In genomic region chr6:88788219-88788618, GRCm38 (mm10) we compare ENCODE assay signal across 10 mouse cellular contexts. TPM values are rescaled to one million over a fixed set of nuclear protein-coding genes. Genes with fewer than 3 reads are reported as not detected.
DNase-seq lines count a peak whose midpoint lies in the region; ATAC-seq and TF ChIP-seq lines count a peak whose summit lies in the region.
"Had no signal": no experiment of that assay in that cellular context is flagged by ENCODE, and none has a peak within 500 bp of the region (broad histone marks: within the 10 kb centered on the region; RNA-seq: fewer than 3 reads in every experiment).

No protein-coding gene starts in this region.

- no peaks in the 10 kb centered on the region for H3K9me3 ChIP-seq in hindbrain, embryonic 12.5 days (replicated peaks)
- H3K9me3 ChIP-seq in stomach, embryonic 14.5 days (ENCODE audit: control insufficient read depth, low read depth, low read length): no peaks in the 10 kb centered on the region

- intact Hi-C loops in left cerebral cortex, postnatal 4 days (cut with DNase I): no loop called here

- 67% methylated on average over 11 of the region's 11 CpGs for WGBS in hindbrain, embryonic 12.5 days
- WGBS in stomach, embryonic 14.5 days: 63% methylated on average over 11 of the region's 11 CpGs

- H3K9ac ChIP-seq in hindbrain, embryonic 12.5 days: no peak overlapping the region
- H3K9ac ChIP-seq in stomach, embryonic 14.5 days (replicated peaks; ENCODE audit: low read depth, low read length): no peak overlapping the region

- H3K27me3 ChIP-seq in hindbrain, embryonic 12.5 days: no peaks in the 10 kb centered on the region
- H3K27me3 ChIP-seq in stomach, embryonic 14.5 days (ENCODE audit: control insufficient read depth, insufficient read depth, low read length): no peaks in the 10 kb centered on the region

- no peak overlapping the region for H3K4me3 ChIP-seq in layer of hippocampus, adult 2 months
- H3K4me3 ChIP-seq in hindbrain, embryonic 12.5 days: no peak overlapping the region
- no peak overlapping the region for H3K4me3 ChIP-seq in stomach, embryonic 14.5 days (ENCODE audit: low read depth, low read length)

- TF ChIP-seq CTCF in layer of hippocampus, adult 2 months (conservative IDR thresholded peaks at IDR 0.05): no peak

- no peak for DNase-seq in layer of hippocampus, adult 2 months (ENCODE audit: low spot score in 2 of 2)
- DNase-seq in layer of hippocampus, adult 11-12 months (ENCODE audit: low spot score): no peak
- peak; percentile 65 to 70 for DNase-seq in cerebellum, postnatal 14 days
- no peak for DNase-seq in urinary bladder, adult 2 months (ENCODE audit: low spot score)
- no peak for DNase-seq in left cerebral cortex, postnatal 4 days
- DNase-seq: embryo, embryonic 11 days; heart, adult 18-20 months; thymus, postnatal 25 days had no signal

- H3K27ac ChIP-seq in layer of hippocampus, adult 2 months: peak overlapping the region; percentile 36; the same call in 1 of the 2 replicates
- peak overlapping the region; percentile 40; the same call in 1 of the 2 replicates for H3K27ac ChIP-seq in hindbrain, embryonic 12.5 days
- H3K27ac ChIP-seq in stomach, embryonic 14.5 days (ENCODE audit: low read length): peak overlapping the region; percentile 61; the same call in 1 of the 2 replicates

- H3K4me2 ChIP-seq in hindbrain, embryonic 12.5 days (replicated peaks): no peak overlapping the region
- no peak overlapping the region for H3K4me2 ChIP-seq in stomach, embryonic 14.5 days (replicated peaks; ENCODE audit: low read depth, low read length)

- peak; percentile 42; the same call in 1 of the 2 replicates for ATAC-seq in hindbrain, embryonic 12.5 days (ENCODE audit: low FRiP score)
- no peak for ATAC-seq in stomach, embryonic 14.5 days (ENCODE audit: insufficient number of reproducible peaks, insufficient read depth, low FRiP score, low read depth)

- peaks cover 59% of the 10 kb centered on the region for H3K4me1 ChIP-seq in hindbrain, embryonic 12.5 days
- peaks cover 40% of the 10 kb centered on the region for H3K4me1 ChIP-seq in stomach, embryonic 14.5 days (ENCODE audit: control insufficient read depth, insufficient read depth, low read length)

- no peaks in the 10 kb centered on the region for H3K36me3 ChIP-seq in hindbrain, embryonic 12.5 days
- no peaks in the 10 kb centered on the region for H3K36me3 ChIP-seq in stomach, embryonic 14.5 days (ENCODE audit: control insufficient read depth, insufficient read depth, low read length)

RNA-seq across cellular contexts. Expression of gene Abtb1, which starts 53.6 kb away (rescaled TPM):
- 10 to 100 TPM; 33.4 to 37.1 TPM for total RNA-seq in layer of hippocampus, adult 2 months (2021)
- polyA plus RNA-seq in hindbrain, embryonic 12.5 days (2016; fragmentation: Nextera tagmentation; extraction: Ambion mirVana): 32.1 and 36.1 TPM in 2 replicates
- polyA plus RNA-seq in stomach, embryonic 14.5 days (2014; fragmentation: Nextera tagmentation; extraction: Ambion mirVana): 23.4 and 24.1 TPM in 2 replicates
- polyA plus RNA-seq in urinary bladder, adult 2 months (2012; rRNA removed): 48.1 and 51.8 TPM in 2 replicates
- 10 to 100 TPM; 23.2 to 25.3 TPM for total RNA-seq in left cerebral cortex, postnatal 4 days (2021)

Comparison
In these comparisons a context has a peak if more than half of its experiments do, and no peak if none do; other contexts are left out.
1. DNase-seq: peak in cerebellum, postnatal 14 days (2 of 2); none in layer of hippocampus, adult 2 months (0 of 2), layer of hippocampus, adult 11-12 months (single experiment), urinary bladder, adult 2 months (single experiment) and left cerebral cortex, postnatal 4 days (single experiment).
2. Peak in every context shown above with its lines, with median percentiles within 50 percentile points of each other: H3K27ac ChIP-seq.